Comparison of ENCODE assay signal across 9 mouse cellular contexts in genomic region chr2:28976635-28977034, GRCm38 (mm10).
DNase-seq lines count a peak whose midpoint lies in the region; ATAC-seq and TF ChIP-seq lines count a peak whose summit lies in the region.
"Had no signal": no experiment of that assay in that cellular context is flagged by ENCODE, and none has a peak within 500 bp of the region (broad histone marks: within the 10 kb centered on the region; RNA-seq: fewer than 3 reads in every experiment).

No protein-coding gene starts in this region.

- no peak overlapping the region for H3K4me3 ChIP-seq in forebrain, embryonic 16.5 days (replicated peaks; ENCODE audit: low read length)
- H3K4me3 ChIP-seq in hindbrain, embryonic 16.5 days (ENCODE audit: low read length), result no peak overlapping the region
- H3K4me3 ChIP-seq in left cerebral cortex, adult 2 months, result no peak overlapping the region
- no peak overlapping the region for H3K4me3 ChIP-seq in midbrain, embryonic 11.5 days (ENCODE audit: low read depth, low read length)
- H3K4me3 ChIP-seq in small intestine, adult 2 months (ENCODE audit: low read depth, low read length), result no peak overlapping the region
- H3K4me3 ChIP-seq: liver, embryonic 15.5 days had no signal

- no peak for TF ChIP-seq POLR2A in small intestine, adult 2 months (IDR thresholded peaks at IDR 0.05; ENCODE audit: low read depth, low read length)

- WGBS in forebrain, embryonic 16.5 days, result 7% methylated on average over 7 of the region's 7 CpGs
- 8% methylated on average over 7 of the region's 7 CpGs for WGBS in hindbrain, embryonic 16.5 days
- 16% methylated on average over 7 of the region's 7 CpGs for WGBS in midbrain, embryonic 11.5 days
- WGBS in small intestine, adult 2 months, result 13% methylated on average over 7 of the region's 7 CpGs

- TF ChIP-seq CTCF in Patski (IDR thresholded peaks at IDR 0.05), result no peak
- peak; percentile 89 for TF ChIP-seq CTCF in left cerebral cortex, adult 2 months (IDR thresholded peaks at IDR 0.05)
- peak; percentile 76 for TF ChIP-seq CTCF in small intestine, adult 2 months (IDR thresholded peaks at IDR 0.05; ENCODE audit: extremely low read depth, insufficient read length, insufficient replicate concordance, low read depth, low read length)

- no peak overlapping the region for H3K9ac ChIP-seq in forebrain, embryonic 16.5 days (replicated peaks; ENCODE audit: low read depth, low read length)
- no peak overlapping the region for H3K9ac ChIP-seq in hindbrain, embryonic 16.5 days (ENCODE audit: low read depth, low read length)
- H3K9ac ChIP-seq in midbrain, embryonic 11.5 days (ENCODE audit: low read length), result no peak overlapping the region
- H3K9ac ChIP-seq: liver, embryonic 15.5 days had no signal

- no peaks in the 10 kb centered on the region for H3K36me3 ChIP-seq in forebrain, embryonic 16.5 days (ENCODE audit: control insufficient read depth, insufficient read depth)
- no peaks in the 10 kb centered on the region for H3K36me3 ChIP-seq in hindbrain, embryonic 16.5 days (ENCODE audit: control insufficient read depth, insufficient read depth, low read length)
- H3K36me3 ChIP-seq in midbrain, embryonic 11.5 days (ENCODE audit: control insufficient read depth, insufficient read depth, low read length), result no peaks in the 10 kb centered on the region
- no peaks in the 10 kb centered on the region for H3K36me3 ChIP-seq in small intestine, adult 2 months (ENCODE audit: control insufficient read depth, insufficient read depth, low read length)
- H3K36me3 ChIP-seq: liver, embryonic 15.5 days had no signal

- 0 out of 2 replicates have a peak, but pooled peaks cover 4% of the 10 kb centered on the region for H3K4me1 ChIP-seq in forebrain, embryonic 16.5 days (replicated peaks; ENCODE audit: control insufficient read depth, insufficient read depth, low read length)
- H3K4me1 ChIP-seq in hindbrain, embryonic 16.5 days (ENCODE audit: control insufficient read depth, insufficient read depth, low read depth, low read length), result peaks cover 8% of the 10 kb centered on the region; the same call in 1 of the 2 replicates
- H3K4me1 ChIP-seq in midbrain, embryonic 11.5 days (ENCODE audit: control insufficient read depth, insufficient read depth, low read length), result peaks cover 14% of the 10 kb centered on the region
- H3K4me1 ChIP-seq in small intestine, adult 2 months (ENCODE audit: control insufficient read depth, insufficient read depth, insufficient read length, low read length), result peaks cover 2% of the 10 kb centered on the region; the same call in 1 of the 2 replicates
- H3K4me1 ChIP-seq: liver, embryonic 15.5 days had no signal

- no peaks in the 10 kb centered on the region for H3K9me3 ChIP-seq in forebrain, embryonic 16.5 days (ENCODE audit: control insufficient read depth, low read length)
- H3K9me3 ChIP-seq in hindbrain, embryonic 16.5 days (ENCODE audit: control insufficient read depth, low read length), result no peaks in the 10 kb centered on the region
- H3K9me3 ChIP-seq in midbrain, embryonic 11.5 days (ENCODE audit: control insufficient read depth, low read length), result no peaks in the 10 kb centered on the region
- H3K9me3 ChIP-seq: liver, embryonic 15.5 days had no signal

- no peak overlapping the region for H3K27ac ChIP-seq in forebrain, embryonic 16.5 days (ENCODE audit: low read length)
- H3K27ac ChIP-seq in hindbrain, embryonic 16.5 days (ENCODE audit: low read depth, low read length), result no peak overlapping the region
- no peak overlapping the region for H3K27ac ChIP-seq in left cerebral cortex, adult 2 months
- no peak overlapping the region for H3K27ac ChIP-seq in midbrain, embryonic 11.5 days (ENCODE audit: low read depth, low read length)
- H3K27ac ChIP-seq in small intestine, adult 2 months (ENCODE audit: insufficient read depth, low read depth, low read length), result no peak overlapping the region
- H3K27ac ChIP-seq: liver, embryonic 15.5 days had no signal

- POLR2A ChIA-PET in Patski (lab: Charles Lee), result no interaction called here

- peak; percentile 35 for ATAC-seq in Patski
- peak; percentile 59; the same call in 1 of the 2 replicates for ATAC-seq in forebrain, embryonic 16.5 days
- ATAC-seq in hindbrain, embryonic 16.5 days, result peak; percentile 85
- ATAC-seq in midbrain, embryonic 11.5 days (ENCODE audit: low FRiP score), result no peak

- CTCF ChIA-PET in Patski (lab: Charles Lee), result interaction anchor here (1.2 to 2.9 kb wide), 4 partner anchors 24 to 220 kb away, joined by 4 to 10 read pairs (median 6); no protein-coding TSS in a partner anchor

- peaks cover 61% of the 10 kb centered on the region for H3K27me3 ChIP-seq in Patski
- H3K27me3 ChIP-seq in forebrain, embryonic 16.5 days (replicated peaks; ENCODE audit: control insufficient read depth, insufficient read depth, low read length), result peaks cover 27% of the 10 kb centered on the region
- H3K27me3 ChIP-seq in hindbrain, embryonic 16.5 days (replicated peaks; ENCODE audit: control insufficient read depth, insufficient read depth, low read length), result peaks cover 14% of the 10 kb centered on the region
- peaks cover 14% of the 10 kb centered on the region for H3K27me3 ChIP-seq in midbrain, embryonic 11.5 days (ENCODE audit: control insufficient read depth, insufficient read depth, low read length)
- no peaks in the 10 kb centered on the region for H3K27me3 ChIP-seq in small intestine, adult 2 months (ENCODE audit: control insufficient read depth, insufficient read depth, low read length)

- no peak for DNase-seq in Patski (ENCODE audit: low read depth, low spot score)
- DNase-seq in cerebellum, adult 11 months, result peak; percentile 62
- DNase-seq in left cerebral cortex, adult 2 months (ENCODE audit: extremely low spot score in 1 of 2, low spot score in 2 of 2), result peak; percentile 49 to 61
- DNase-seq in midbrain, embryonic 11.5 days (ENCODE audit: low spot score, missing footprints), result peak; percentile 95
- peak; percentile 51 for DNase-seq in yolk sac, embryonic 10.5 days (ENCODE audit: low spot score)

- intact Hi-C loops in left cerebral cortex, adult 2 months (cut with DNase I), result loop anchor here (1.0 to 5.0 kb wide), 3 partner anchors 52 to 222 kb away; no protein-coding TSS in a partner anchor

- H3K4me2 ChIP-seq in forebrain, embryonic 16.5 days (ENCODE audit: low read length), result no peak overlapping the region
- H3K4me2 ChIP-seq in hindbrain, embryonic 16.5 days (ENCODE audit: low read length), result no peak overlapping the region
- H3K4me2 ChIP-seq in midbrain, embryonic 11.5 days, result no peak overlapping the region
- H3K4me2 ChIP-seq: liver, embryonic 15.5 days had no signal

- in situ Hi-C loops in Patski (cut with MboI; ENCODE audit: low pct_unique_long_range_greater_than_20kb), result loop anchor here (5.0 kb wide), 3 partner anchors 54 to 219 kb away; no protein-coding TSS in a partner anchor
